Mouse (Mus musculus) kidney, postnatal 0 days (tissue): ENCODE measurements around the gene Fat3. TPM values are rescaled to one million over a fixed set of nuclear protein-coding genes. Genes with fewer than 3 reads are reported as not detected.

Experiments used
- ATAC-seq: fragments of 200-750 bp; cut with Nextera tagmentation; replicated peaks from 2 replicates; pipeline ENCODE4 v1.8.0; 2017; ENCODE audit warnings: low read depth, moderate number of reproducible peaks, moderate TSS enrichment, moderate library complexity; ENCODE audit not compliant: low FRiP score
- DNase-seq: peaks from one replicate; pipeline ENCODE4 v3.0.0-alpha.2; 2016; ENCODE audit warnings: low spot score
- H3K27ac ChIP-seq: fragments of 300-500 bp; sonication (generic); 2 replicates; pipeline ENCODE4 v1.5.1; 2014; ENCODE audit warnings: mild to moderate bottlenecking
- H3K27me3 ChIP-seq: fragments of 300-500 bp; sonication (generic); 2 replicates; pipeline ENCODE4 v1.6.1; 2014; ENCODE audit warnings: low read length, mixed read lengths; ENCODE audit not compliant: insufficient read depth
- H3K36me3 ChIP-seq: fragments of 300-500 bp; sonication (generic); 2 replicates; pipeline ENCODE4 v1.6.1; 2014; ENCODE audit warnings: low read length, mixed read lengths; ENCODE audit not compliant: insufficient read depth
- H3K4me1 ChIP-seq: fragments of 300-500 bp; sonication (generic); replicated peaks from 2 replicates; pipeline ENCODE4 v1.6.1; 2014; ENCODE audit warnings: antibody characterized with exemption, low read length, mixed read lengths; ENCODE audit not compliant: insufficient read depth
- H3K4me2 ChIP-seq: fragments of 300-500 bp; sonication (generic); 2 replicates; pipeline ENCODE4 v1.6.1; 2014; ENCODE audit warnings: mild to moderate bottlenecking, low read length, moderate library complexity, mixed read lengths
- H3K4me3 ChIP-seq: fragments of 300-500 bp; sonication (generic); replicated peaks from 2 replicates; pipeline ENCODE4 v1.5.1; 2014; ENCODE audit warnings: low read depth, low read length
- H3K9ac ChIP-seq: fragments of 300-500 bp; sonication (generic); 2 replicates; pipeline ENCODE4 v1.6.1; 2014; ENCODE audit warnings: low read depth, low read length
- H3K9me3 ChIP-seq: fragments of 300-500 bp; sonication (generic); replicated peaks from 2 replicates; pipeline ENCODE4 v1.6.1; 2016; ENCODE audit warnings: low read length, inconsistent platforms, mixed read lengths
- CTCF ChIP-seq: IDR thresholded peaks from 2 replicates; pipeline ENCODE4 v1.5.1; 2016; ENCODE audit warnings: antibody characterized with exemption, low read depth, mild to moderate bottlenecking, moderate library complexity
- WGBS: fragments of 180-500 bp; shearing (Covaris S2); extraction: QIAGEN DNeasy Blood & Tissue Kit; methylation state at CpG from one replicate; pipeline ENCODE4 v1.1.7; 2014; 5-methylcytosine and 5-hydroxymethylcytosine counted together
- polyA plus RNA-seq: library from polyadenylated mRNA; unstranded; fragments of >200 nt; fragmentation: Nextera tagmentation; extraction: Ambion mirVana; gene quantifications from 2 replicates; pipeline ENCODE4 v1.2.1, GENCODE M21; 2015

Gene Fat3
- polyA plus RNA-seq, 1 experiment from 2014 or later, result 1.5 TPM

DNA sequence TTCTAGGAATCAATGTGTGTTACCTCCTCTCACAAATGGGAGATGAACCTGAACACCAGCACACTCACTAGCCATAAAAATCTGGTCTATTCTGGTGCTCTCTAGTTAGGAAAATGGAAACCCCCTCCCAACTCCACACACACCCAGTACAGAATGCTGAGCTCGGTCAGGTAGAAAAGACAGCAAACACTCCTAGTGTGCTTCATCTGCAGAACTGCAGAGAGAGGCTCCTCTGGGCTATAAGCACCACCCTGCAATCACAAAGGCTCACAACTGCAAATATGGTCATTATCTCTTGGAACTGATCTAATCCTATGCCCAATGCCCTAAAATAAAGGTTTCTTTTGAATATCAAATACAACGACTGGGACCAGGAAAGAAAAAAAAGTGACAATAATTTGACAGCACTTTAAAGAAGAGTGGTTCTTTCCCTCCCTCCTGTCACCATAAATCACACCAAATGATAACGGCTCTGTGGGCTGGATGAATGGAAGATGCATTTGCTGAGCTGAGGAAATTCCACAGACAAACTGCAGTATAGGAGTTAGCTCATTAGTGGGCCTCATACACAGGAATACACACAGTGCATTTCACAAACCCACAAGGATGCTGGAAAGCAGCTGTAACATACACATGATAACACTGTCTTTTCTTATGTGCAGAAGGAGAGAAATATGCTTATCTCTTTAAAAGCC is 170.6 kb downstream of the Fat3 start:
- Histone ChIP-seq H3K27me3 (no peaks in the 10 kb centered on the region), H3K4me2 (no peak overlapping the region), H3K36me3 (no peaks in the 10 kb centered on the region), H3K4me3 (no peak overlapping the region), H3K4me1 (no peaks in the 10 kb centered on the region), H3K9me3 (no peaks in the 10 kb centered on the region), H3K27ac (no peak overlapping the region), H3K9ac (no peak overlapping the region)
- no peak for DNase-seq
- TF ChIP-seq CTCF, result no peak
- no peak for ATAC-seq
- WGBS, result 27% methylated on average over 3 of the region's 3 CpGs

DNA sequence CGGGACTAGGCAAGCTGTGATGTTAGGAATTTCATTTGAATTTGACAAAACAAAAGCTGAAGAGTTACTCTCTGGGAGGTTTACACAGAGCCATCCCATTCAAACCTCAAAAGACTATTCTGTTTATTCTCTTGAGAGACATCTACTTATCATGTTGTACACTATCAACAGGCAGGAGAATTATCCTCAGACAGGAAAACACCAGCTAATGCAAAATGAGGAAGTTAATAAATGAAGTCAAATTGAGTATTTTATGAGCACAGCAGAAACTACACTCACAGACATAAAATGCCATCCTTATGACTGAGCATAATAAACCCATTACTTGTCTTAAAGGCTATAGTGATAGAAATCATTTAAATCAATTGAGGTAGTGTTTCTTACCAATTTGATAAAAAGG is 182.1 kb downstream of the Fat3 start:
- no peaks in the 10 kb centered on the region for H3K9me3 ChIP-seq
- WGBS, result 58% methylated on average over 1 of the region's 1 CpGs
- no peaks in the 10 kb centered on the region for H3K4me1 ChIP-seq
- ATAC-seq (no peak), DNase-seq (no peak)
- H3K4me3 ChIP-seq, result no peak overlapping the region
- no peak overlapping the region for H3K4me2 ChIP-seq
- no peaks in the 10 kb centered on the region for H3K27me3 ChIP-seq
- H3K27ac ChIP-seq, result no peak overlapping the region
- no peak for TF ChIP-seq CTCF
- no peak overlapping the region for H3K9ac ChIP-seq
- no peaks in the 10 kb centered on the region for H3K36me3 ChIP-seq

DNA sequence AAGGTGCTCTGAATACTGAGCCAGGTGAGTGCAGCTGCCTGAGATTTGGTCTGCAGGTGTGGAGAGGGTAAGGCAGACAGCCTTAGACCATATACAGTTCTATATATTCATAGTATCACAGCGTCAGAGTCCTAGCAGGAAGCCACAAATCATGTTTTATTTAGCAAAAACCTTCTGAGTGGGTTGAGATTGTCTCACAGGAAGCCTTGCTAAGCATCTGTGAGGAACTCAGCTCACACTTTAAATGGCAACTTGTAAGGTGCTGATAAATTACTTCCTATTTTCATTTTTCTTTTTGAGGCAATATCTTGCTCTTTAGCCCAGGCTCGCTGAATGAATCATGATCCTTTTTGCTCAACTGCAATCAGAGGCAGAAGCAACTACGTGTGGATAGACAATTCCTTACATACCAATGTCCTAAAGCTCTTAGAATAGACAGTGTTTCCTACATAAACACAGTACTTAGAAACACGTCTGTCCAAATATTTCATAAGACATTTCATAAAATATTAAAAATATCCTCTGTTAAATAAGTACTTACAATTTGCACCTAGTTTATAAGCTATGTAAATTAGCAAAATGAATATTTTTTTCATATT is 188.4 kb downstream of the Fat3 start:
- no peak overlapping the region for H3K27ac ChIP-seq
- TF ChIP-seq CTCF, result no peak
- no peaks in the 10 kb centered on the region for H3K27me3 ChIP-seq
- H3K36me3 ChIP-seq, result no peaks in the 10 kb centered on the region
- DNase-seq, result peak; percentile 64
- 39% methylated on average over 4 of the region's 4 CpGs for WGBS
- H3K4me3 ChIP-seq, result no peak overlapping the region
- no peaks in the 10 kb centered on the region for H3K9me3 ChIP-seq
- ATAC-seq, result no peak
- H3K4me2 ChIP-seq, result no peak overlapping the region
- H3K9ac ChIP-seq, result no peak overlapping the region
- H3K4me1 ChIP-seq, result no peaks in the 10 kb centered on the region

DNA sequence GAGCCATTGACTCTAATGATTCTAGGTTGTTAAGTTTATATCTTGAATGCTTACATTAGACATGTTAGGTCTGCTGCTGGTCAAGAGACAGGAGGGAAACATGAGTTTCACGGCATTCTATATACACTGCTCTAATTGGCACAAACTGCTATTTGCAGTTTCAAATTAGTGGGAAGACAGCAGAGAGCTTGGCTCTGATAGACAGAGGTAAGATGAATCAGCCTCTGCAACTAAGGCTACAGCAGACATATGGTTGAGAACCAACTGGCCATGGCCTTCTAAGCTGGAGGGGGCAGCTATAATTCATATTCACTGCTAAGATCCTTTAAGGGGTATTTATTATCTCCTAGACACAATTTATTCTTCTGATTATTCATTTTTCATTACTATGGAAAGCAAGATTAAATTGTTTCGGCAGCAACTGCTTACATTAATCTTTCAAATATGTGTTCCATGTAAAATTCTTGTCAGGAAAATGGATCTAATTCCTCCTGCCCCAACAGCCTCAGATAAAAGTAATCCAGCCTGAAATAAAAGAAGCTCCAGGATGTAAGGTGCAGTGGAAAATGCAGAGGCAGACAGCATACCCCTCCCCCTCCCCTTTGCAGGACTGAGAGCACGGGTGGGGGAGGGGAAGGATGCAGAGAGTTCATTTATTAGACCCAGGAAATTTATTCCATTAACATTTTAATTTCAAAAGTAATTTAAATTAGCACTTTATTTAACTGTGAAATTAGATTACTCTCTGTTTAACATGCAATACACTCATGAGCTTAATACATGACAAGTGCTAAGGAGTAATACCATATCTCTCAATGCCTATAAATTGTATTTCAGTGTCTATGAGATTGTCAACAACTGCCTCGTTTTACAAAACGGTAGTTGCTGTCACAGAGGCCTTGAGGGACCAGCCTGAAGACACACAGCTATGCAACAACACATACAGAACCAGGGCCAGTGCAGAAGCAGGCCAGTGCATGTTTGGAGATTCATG is 189.9 kb downstream of the Fat3 start:
- 63% methylated on average over 5 of the region's 5 CpGs for WGBS

DNA sequence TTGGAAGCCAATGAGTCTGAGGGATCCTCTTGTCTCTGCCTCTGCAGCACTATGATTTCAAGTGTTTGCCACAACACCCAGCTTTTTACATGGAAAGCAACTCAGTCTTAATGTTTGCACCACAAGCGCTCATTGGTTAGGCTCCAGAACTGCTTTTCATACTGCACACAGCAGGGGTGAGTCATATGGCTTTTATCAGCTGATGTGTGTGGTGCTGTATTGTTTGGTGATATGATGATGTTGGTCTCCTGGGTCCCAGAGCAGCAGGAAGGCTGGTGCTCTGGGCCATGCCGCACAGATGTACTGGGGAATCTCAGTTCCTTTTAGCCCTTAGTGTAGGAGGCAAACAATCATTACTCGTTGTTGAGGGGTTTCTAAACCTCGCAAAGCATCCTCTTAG is 190.8 kb downstream of the Fat3 start:
- Histone ChIP-seq H3K4me3 (no peak overlapping the region), H3K27me3 (no peaks in the 10 kb centered on the region), H3K9ac (no peak overlapping the region), H3K4me2 (no peak overlapping the region), H3K9me3 (no peaks in the 10 kb centered on the region), H3K36me3 (no peaks in the 10 kb centered on the region), H3K4me1 (no peaks in the 10 kb centered on the region), H3K27ac (no peak overlapping the region)
- ATAC-seq (no peak), DNase-seq (no peak)
- no peak for TF ChIP-seq CTCF
- WGBS, result 91% methylated on average over 4 of the region's 4 CpGs

More for the DNA sequence above, 189.9 kb downstream of the Fat3 start:
- no peak overlapping the region for H3K4me3 ChIP-seq
- H3K27me3 ChIP-seq, result no peaks in the 10 kb centered on the region
- no peaks in the 10 kb centered on the region for H3K36me3 ChIP-seq
- DNase-seq (no peak), ATAC-seq (no peak)
- H3K4me1 ChIP-seq, result no peaks in the 10 kb centered on the region
- no peak for TF ChIP-seq CTCF
- H3K9ac ChIP-seq, result no peak overlapping the region
- no peak overlapping the region for H3K4me2 ChIP-seq
- no peak overlapping the region for H3K27ac ChIP-seq
- no peaks in the 10 kb centered on the region for H3K9me3 ChIP-seq

DNA sequence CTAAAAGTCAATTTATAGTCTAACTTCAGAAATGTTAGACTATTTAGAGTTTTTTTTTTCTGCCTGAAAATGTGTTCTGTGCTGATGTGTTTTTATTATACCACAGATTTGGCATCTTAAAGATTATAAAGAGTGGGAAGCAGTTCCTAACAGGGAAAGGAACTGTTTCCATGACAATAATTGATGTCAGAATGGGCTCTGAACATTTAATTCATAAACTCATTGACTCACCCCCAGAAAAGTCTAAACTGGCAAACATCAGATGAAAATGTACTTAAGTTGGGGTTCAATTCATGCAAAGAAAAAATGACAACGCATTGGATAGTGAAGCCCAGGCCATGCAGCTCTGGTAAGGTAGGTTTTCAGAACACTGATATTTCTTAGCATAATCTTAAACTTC is 193.3 kb downstream of the Fat3 start:
- Histone ChIP-seq H3K27ac (no peak overlapping the region), H3K9ac (no peak overlapping the region), H3K9me3 (no peaks in the 10 kb centered on the region), H3K4me2 (no peak overlapping the region), H3K4me3 (no peak overlapping the region), H3K36me3 (no peaks in the 10 kb centered on the region), H3K27me3 (no peaks in the 10 kb centered on the region), H3K4me1 (0 out of 2 replicates have a peak, but pooled peaks cover 3% of the 10 kb centered on the region)
- no peak for TF ChIP-seq CTCF
- no peak for ATAC-seq
- WGBS, result 91% methylated on average over 1 of the region's 1 CpGs
- no peak for DNase-seq
